Mouse (Mus musculus) ES-Bruce4 (cell line): Measurements from ENCODE around the gene Qser1.

Experiments used
- CTCF ChIP-seq: IDR thresholded peaks from one replicate; pipeline ENCODE4 v1.8.1; 2011; ENCODE audit warnings: low read depth, low read length
- EP300 ChIP-seq: IDR thresholded peaks from 2 replicates; pipeline ENCODE4 v1.6.1; 2011; ENCODE audit warnings: low read depth, low read length; ENCODE audit not compliant: insufficient read depth

GRCm38 (mm10) chr2:104743971-104744370 is 72.6 kb downstream of the Qser1 start:
- no peak for TF ChIP-seq EP300
- peak; percentile 30 for TF ChIP-seq CTCF
